ENCODE assay signal across 21 mouse cellular contexts in the genomic region with DNA sequence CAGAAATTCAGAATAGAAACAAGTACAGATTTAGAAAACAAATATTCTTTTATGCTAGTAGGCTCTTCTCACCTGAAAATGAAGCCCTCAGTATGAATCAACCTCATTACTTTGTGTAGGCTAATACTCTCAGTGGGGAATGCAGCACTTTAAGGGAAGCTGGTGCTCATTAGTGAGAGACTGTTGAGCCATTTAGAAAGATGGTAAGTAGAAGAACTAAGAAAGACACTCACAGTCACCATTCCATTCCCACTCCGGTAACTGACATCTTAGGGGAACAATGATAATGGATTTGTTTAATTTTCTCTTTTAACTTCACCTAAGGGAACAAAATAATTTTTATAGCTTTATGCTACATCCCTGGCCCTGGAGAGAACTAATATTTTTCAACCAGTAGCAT.
A peak's percentile ranks its signal among the peaks of the same experiment; 100 is the strongest.
DNase-seq lines count a peak whose midpoint lies in the region; ATAC-seq and TF ChIP-seq lines count a peak whose summit lies in the region.
"Had no signal": no experiment of that assay in that cellular context is flagged by ENCODE, and none has a peak within 500 bp of the region (broad histone marks: within the 10 kb centered on the region; RNA-seq: fewer than 3 reads in every experiment).

No protein-coding gene starts in this region.

- H3K27me3 ChIP-seq in hindbrain, embryonic 14.5 days (ENCODE audit: control insufficient read depth, insufficient read depth, low read length), result no peaks in the 10 kb centered on the region
- H3K27me3 ChIP-seq in hindbrain, postnatal 0 days (ENCODE audit: insufficient read depth, low read length), result no peaks in the 10 kb centered on the region
- H3K27me3 ChIP-seq in midbrain, postnatal 0 days (ENCODE audit: insufficient read depth, low read length), result no peaks in the 10 kb centered on the region
- H3K27me3 ChIP-seq in midbrain, embryonic 16.5 days (ENCODE audit: control insufficient read depth, insufficient read depth, low read depth, low read length), result no peaks in the 10 kb centered on the region
- H3K27me3 ChIP-seq: CH12.LX; embryonic facial prominence, embryonic 13.5 days; forebrain, embryonic 13.5 days; heart, embryonic 13.5 days; hindbrain, embryonic 15.5 days had no signal

- 50% methylated on average over 1 of the region's 1 CpGs for WGBS in hindbrain, embryonic 14.5 days
- WGBS in hindbrain, postnatal 0 days, result 68% methylated on average over 1 of the region's 1 CpGs
- WGBS in midbrain, postnatal 0 days, result 72% methylated on average over 1 of the region's 1 CpGs
- 48% methylated on average over 1 of the region's 1 CpGs for WGBS in midbrain, embryonic 16.5 days

- H3K36me3 ChIP-seq in hindbrain, embryonic 14.5 days (replicated peaks; ENCODE audit: control insufficient read depth, insufficient read depth), result no peaks in the 10 kb centered on the region
- no peaks in the 10 kb centered on the region for H3K36me3 ChIP-seq in hindbrain, postnatal 0 days (ENCODE audit: insufficient read depth, low read length)
- no peaks in the 10 kb centered on the region for H3K36me3 ChIP-seq in midbrain, postnatal 0 days (ENCODE audit: insufficient read depth, low read length)
- H3K36me3 ChIP-seq in midbrain, embryonic 16.5 days (ENCODE audit: control insufficient read depth, insufficient read depth, low read length), result no peaks in the 10 kb centered on the region
- H3K36me3 ChIP-seq: embryonic facial prominence, embryonic 13.5 days; heart, embryonic 13.5 days; hindbrain, embryonic 15.5 days had no signal

- H3K4me3 ChIP-seq in hindbrain, embryonic 14.5 days (replicated peaks; ENCODE audit: low read length), result no peak overlapping the region
- no peak overlapping the region for H3K4me3 ChIP-seq in hindbrain, postnatal 0 days (ENCODE audit: low read length)
- no peak overlapping the region for H3K4me3 ChIP-seq in midbrain, postnatal 0 days (ENCODE audit: low read depth, low read length)
- no peak overlapping the region for H3K4me3 ChIP-seq in midbrain, embryonic 16.5 days (ENCODE audit: low read depth, low read length)
- H3K4me3 ChIP-seq: embryonic facial prominence, embryonic 13.5 days; forebrain, embryonic 13.5 days; gastrocnemius, adult 2 months; heart, embryonic 13.5 days; hindbrain, embryonic 15.5 days had no signal

- ATAC-seq in hindbrain, embryonic 14.5 days (ENCODE audit: low FRiP score), result peak; percentile 65; the same call in 1 of the 2 replicates
- no peak for ATAC-seq in hindbrain, postnatal 0 days
- no peak for ATAC-seq in midbrain, postnatal 0 days (ENCODE audit: low FRiP score)
- no peak for ATAC-seq in midbrain, embryonic 16.5 days
- ATAC-seq: forebrain, embryonic 13.5 days; forebrain, postnatal 0 days had no signal

- H3K27ac ChIP-seq in hindbrain, embryonic 14.5 days, result peak overlapping the region; percentile 67
- no peak overlapping the region for H3K27ac ChIP-seq in hindbrain, postnatal 0 days
- H3K27ac ChIP-seq in midbrain, postnatal 0 days (ENCODE audit: low read depth, low read length), result no peak overlapping the region
- H3K27ac ChIP-seq in midbrain, embryonic 16.5 days (ENCODE audit: low read length), result no peak overlapping the region
- H3K27ac ChIP-seq: embryonic facial prominence, embryonic 13.5 days; forebrain, embryonic 13.5 days; gastrocnemius, adult 2 months; heart, embryonic 13.5 days had no signal

- DNase-seq in hindbrain, embryonic 14.5 days (ENCODE audit: low spot score), result no peak
- DNase-seq in hindbrain, postnatal 0 days (ENCODE audit: low spot score), result no peak
- peak; percentile 2 for DNase-seq in midbrain, postnatal 0 days (ENCODE audit: low spot score)
- peak; percentile 44 for DNase-seq in brain, embryonic 14.5 days (ENCODE audit: low read depth)
- DNase-seq in gastrocnemius, postnatal 14 days, result no peak
- DNase-seq: adrenal gland, adult 2 months; adrenal gland, postnatal 25 days; cerebellum, adult 11-12 months; cerebellum, adult 9-10 months; cerebellum, postnatal 25 days; forebrain, postnatal 0 days; gastrocnemius, adult 2 months; gastrocnemius, postnatal 36 days; heart, adult 11 months; heart, postnatal 36 days had no signal

- no peak for TF ChIP-seq CTCF in hindbrain, postnatal 0 days (IDR thresholded peaks at IDR 0.05; ENCODE audit: low read depth)
- TF ChIP-seq CTCF in midbrain, postnatal 0 days (IDR thresholded peaks at IDR 0.05), result no peak
- no peak for TF ChIP-seq CTCF in brain, embryonic 14.5 days (IDR thresholded peaks at IDR 0.05; ENCODE audit: borderline replicate concordance, extremely low read depth, insufficient read depth, insufficient read length)

- no peaks in the 10 kb centered on the region for H3K4me1 ChIP-seq in hindbrain, embryonic 14.5 days (replicated peaks; ENCODE audit: control insufficient read depth, insufficient read depth, low read length)
- H3K4me1 ChIP-seq in hindbrain, postnatal 0 days (ENCODE audit: insufficient read depth, low read length), result no peaks in the 10 kb centered on the region
- H3K4me1 ChIP-seq in midbrain, postnatal 0 days (ENCODE audit: insufficient read depth, low read length), result no peaks in the 10 kb centered on the region
- no peaks in the 10 kb centered on the region for H3K4me1 ChIP-seq in midbrain, embryonic 16.5 days (ENCODE audit: control insufficient read depth, insufficient read depth, low read length)
- H3K4me1 ChIP-seq: embryonic facial prominence, embryonic 13.5 days; forebrain, embryonic 13.5 days; heart, embryonic 13.5 days; hindbrain, embryonic 15.5 days had no signal

- no peaks in the 10 kb centered on the region for H3K9me3 ChIP-seq in hindbrain, embryonic 14.5 days (ENCODE audit: control insufficient read depth, low read length)
- H3K9me3 ChIP-seq in hindbrain, postnatal 0 days (ENCODE audit: low read length), result no peaks in the 10 kb centered on the region
- H3K9me3 ChIP-seq in midbrain, postnatal 0 days (ENCODE audit: low read length), result no peaks in the 10 kb centered on the region
- no peaks in the 10 kb centered on the region for H3K9me3 ChIP-seq in midbrain, embryonic 16.5 days (replicated peaks; ENCODE audit: control insufficient read depth, low read length, poor library complexity, severe bottlenecking)
- H3K9me3 ChIP-seq: embryonic facial prominence, embryonic 13.5 days; forebrain, embryonic 13.5 days; heart, embryonic 13.5 days; hindbrain, embryonic 15.5 days had no signal

- H3K4me2 ChIP-seq in hindbrain, embryonic 14.5 days (replicated peaks), result no peak overlapping the region
- H3K4me2 ChIP-seq in hindbrain, postnatal 0 days (ENCODE audit: low read depth, low read length), result no peak overlapping the region
- H3K4me2 ChIP-seq in midbrain, postnatal 0 days (ENCODE audit: low read depth, low read length, poor library complexity, severe bottlenecking), result no peak overlapping the region
- no peak overlapping the region for H3K4me2 ChIP-seq in midbrain, embryonic 16.5 days (ENCODE audit: low read length)
- H3K4me2 ChIP-seq: embryonic facial prominence, embryonic 13.5 days; forebrain, embryonic 13.5 days; heart, embryonic 13.5 days; hindbrain, embryonic 15.5 days had no signal

- no peak for TF ChIP-seq POLR2A in brain, embryonic 14.5 days (IDR thresholded peaks at IDR 0.05; ENCODE audit: borderline replicate concordance, extremely low read depth, insufficient read depth, insufficient read length, poor library complexity, severe bottlenecking)

- no peak overlapping the region for H3K9ac ChIP-seq in hindbrain, embryonic 14.5 days
- H3K9ac ChIP-seq in hindbrain, postnatal 0 days (replicated peaks; ENCODE audit: low read length), result no peak overlapping the region
- no peak overlapping the region for H3K9ac ChIP-seq in midbrain, postnatal 0 days (replicated peaks; ENCODE audit: low read length, poor library complexity, severe bottlenecking)
- no peak overlapping the region for H3K9ac ChIP-seq in midbrain, embryonic 16.5 days (ENCODE audit: low read depth, low read length)
- H3K9ac ChIP-seq: embryonic facial prominence, embryonic 13.5 days; forebrain, embryonic 13.5 days; forebrain, postnatal 0 days; heart, embryonic 13.5 days; hindbrain, embryonic 15.5 days had no signal

- intact Hi-C loops in gastrocnemius, postnatal 14 days (cut with DNase I; ENCODE audit: low total_unique reads), result no loop called here

Comparison
In these comparisons a context has a peak if more than half of its experiments do, and no peak if none do; other contexts are left out.
1. DNase-seq: peak in midbrain, postnatal 0 days (single experiment) and brain, embryonic 14.5 days (single experiment); none in hindbrain, embryonic 14.5 days (single experiment), hindbrain, postnatal 0 days (single experiment) and gastrocnemius, postnatal 14 days (single experiment).